Mouse (Mus musculus) embryo, embryonic 10 days (tissue): ENCODE measurements around the gene Olfr1218.
"Not testable (repeated sequence)": the region's sequence is repeated elsewhere in the genome, so short reads cannot be mapped to it uniquely, and the experiment has no call there.

Experiments used
- DNase-seq: peaks from one replicate; pipeline ENCODE4 v3.0.0-alpha.2; 2015; ENCODE audit warnings: low spot score

The Olfr1218 gene

GRCm38 (mm10) chr2:89061087-89061486 lies at the start of gene Olfr1218:
Gene Olfr1218, minus strand, starts transcription at chr2:89061187.
- no peak for DNase-seq

- DNase-seq: no peak
Measured at GRCm38 (mm10) chr2:89106735-89107134, 45.7 kb upstream of the Olfr1218 start, which contains the start of gene Olfr1220. Gene Olfr1220, minus strand, starts transcription at chr2:89106835.

- no peak for DNase-seq
Measured at GRCm38 (mm10) chr2:89105651-89106050, 44.7 kb upstream of the Olfr1218 start.

GRCm38 (mm10) chr2:89093848-89094247 lies 32.9 kb upstream of the Olfr1218 start:
- DNase-seq: no peak

- DNase-seq: no peak
Measured at GRCm38 (mm10) chr2:89083413-89083812, 22.4 kb upstream of the Olfr1218 start, which contains the start of gene Olfr1219. Gene Olfr1219, minus strand, starts transcription at chr2:89083513.

- DNase-seq: no peak
Measured at GRCm38 (mm10) chr2:89081487-89081886, 20.5 kb upstream of the Olfr1218 start.

- DNase-seq: no peak
Measured at GRCm38 (mm10) chr2:89031965-89032364, 29.0 kb downstream of the Olfr1218 start, which contains the start of gene Olfr1217. Gene Olfr1217, minus strand, starts transcription at chr2:89032065.

- not testable (repeated sequence) for DNase-seq
Measured at GRCm38 (mm10) chr2:89021436-89021835, 39.6 kb downstream of the Olfr1218 start.

- no peak for DNase-seq
Measured at GRCm38 (mm10) chr2:89018240-89018639, 42.7 kb downstream of the Olfr1218 start, which contains the start of gene Olfr1216. Gene Olfr1216, minus strand, starts transcription at chr2:89018340.

- no peak for DNase-seq
Measured at GRCm38 (mm10) chr2:89006873-89007272, 54.1 kb downstream of the Olfr1218 start, which contains the start of gene Olfr1215. Gene Olfr1215, minus strand, starts transcription at chr2:89006973.
